Mouse (Mus musculus) left cerebral cortex, adult 9 months (tissue): ENCODE measurements at regions not wholly inside any gene's neighbourhood (a gene's known extent, or its start where the extent isn't known, plus 50 kb on each side); places are given as distances from the start of the nearest gene placed in this dataset.

Source experiments
- DNase-seq, 2 experiments: peaks; one replicate each; pipeline ENCODE4 v3.0.0; 2022; ENCODE audit warnings: low spot score in 2 of 2

DNA sequence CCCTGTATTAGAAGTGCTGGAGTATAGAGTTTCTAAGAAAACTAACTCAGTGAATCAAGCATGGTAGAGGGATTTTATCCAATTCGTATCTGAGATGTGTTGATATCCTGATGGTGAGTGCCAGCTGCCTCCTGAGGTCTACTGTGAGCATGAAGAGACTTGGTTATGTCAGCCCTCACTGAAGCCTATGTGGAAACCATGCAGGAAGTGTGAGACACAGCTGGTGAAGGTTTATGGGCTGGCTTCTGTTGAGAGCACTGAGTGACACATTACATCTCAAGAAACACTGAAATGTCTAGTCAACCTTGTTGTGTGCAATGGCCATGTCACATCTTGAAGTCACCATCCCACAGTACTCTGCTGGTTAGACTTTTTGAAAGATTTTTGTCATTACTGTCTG is 104.6 kb downstream of the Psmg1 start:
- DNase-seq, result no peak

DNA sequence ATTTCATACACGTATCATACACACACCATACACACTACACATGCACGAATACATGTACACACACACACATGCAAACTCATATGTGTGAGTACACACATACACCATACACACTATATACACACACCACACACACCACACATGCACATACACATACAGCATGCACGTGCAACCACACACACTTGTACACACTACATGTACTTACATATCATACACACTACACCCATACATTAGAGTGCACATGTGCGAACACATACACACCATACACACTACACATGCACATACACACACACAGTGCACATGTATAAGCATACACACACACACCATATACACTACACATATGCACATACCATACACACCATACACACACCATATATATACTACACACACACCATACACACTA is 117.5 kb downstream of the Psmg1 start:
- no peak for DNase-seq

DNA sequence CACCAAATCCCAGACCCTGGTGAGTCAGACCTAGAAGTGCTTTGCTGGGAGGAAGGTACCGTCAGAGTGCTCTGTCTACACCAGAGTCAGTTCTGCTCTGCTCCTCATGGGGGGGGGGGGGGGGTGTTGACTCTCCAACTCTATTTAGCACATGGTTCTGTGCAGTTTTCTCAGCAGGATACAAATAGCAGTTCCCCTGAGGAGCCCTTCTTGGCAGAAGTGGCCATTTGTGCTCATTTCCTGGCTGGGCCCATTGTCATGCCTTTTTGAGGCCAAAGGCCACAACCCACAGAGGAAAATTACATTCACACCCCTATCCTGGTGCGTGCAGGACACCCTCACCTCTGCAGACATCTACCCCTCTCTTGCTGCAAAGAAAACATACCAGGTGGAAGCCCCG is 118.3 kb downstream of the Psmg1 start:
- no peak for DNase-seq

DNA sequence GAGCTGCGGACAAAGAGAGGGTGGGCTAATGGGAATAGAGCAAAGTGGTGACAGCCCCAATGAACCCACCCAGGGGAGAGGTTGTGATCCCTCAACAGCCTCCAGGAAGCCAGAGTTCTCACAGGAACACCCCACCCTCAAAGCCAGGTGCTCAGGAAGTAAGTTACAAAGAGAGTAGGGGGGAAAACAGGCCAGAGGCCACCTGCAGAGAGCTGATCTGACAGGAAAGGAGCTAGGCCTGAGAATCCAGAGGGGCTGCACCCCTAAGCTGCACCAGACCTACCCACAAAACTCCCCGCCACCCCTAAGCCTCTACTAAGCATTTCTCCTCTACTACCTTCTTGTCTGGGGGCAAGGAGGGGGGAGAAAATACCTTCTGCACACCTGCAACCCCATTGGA is 120.5 kb downstream of the Psmg1 start:
- DNase-seq, result no peak

DNA sequence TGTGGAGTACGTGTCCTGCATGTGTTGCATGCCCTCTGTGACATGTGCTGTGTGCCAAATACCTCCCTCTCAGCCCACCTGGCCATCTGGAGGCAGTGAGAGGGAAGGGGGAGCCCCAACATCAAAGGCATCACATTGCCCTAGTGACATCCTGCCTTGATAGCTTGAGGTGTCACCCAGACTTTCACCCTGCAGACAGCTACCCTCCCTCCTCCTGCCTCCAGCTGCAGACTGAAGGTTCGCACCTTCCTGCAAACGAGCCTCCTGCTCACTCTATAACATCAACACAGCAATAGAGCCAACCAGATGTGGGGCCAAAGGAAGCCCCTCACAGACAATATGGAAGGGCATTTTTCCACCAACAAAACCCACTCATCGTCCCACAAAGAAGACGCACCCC is 121.3 kb downstream of the Psmg1 start:
- no peak for DNase-seq

DNA sequence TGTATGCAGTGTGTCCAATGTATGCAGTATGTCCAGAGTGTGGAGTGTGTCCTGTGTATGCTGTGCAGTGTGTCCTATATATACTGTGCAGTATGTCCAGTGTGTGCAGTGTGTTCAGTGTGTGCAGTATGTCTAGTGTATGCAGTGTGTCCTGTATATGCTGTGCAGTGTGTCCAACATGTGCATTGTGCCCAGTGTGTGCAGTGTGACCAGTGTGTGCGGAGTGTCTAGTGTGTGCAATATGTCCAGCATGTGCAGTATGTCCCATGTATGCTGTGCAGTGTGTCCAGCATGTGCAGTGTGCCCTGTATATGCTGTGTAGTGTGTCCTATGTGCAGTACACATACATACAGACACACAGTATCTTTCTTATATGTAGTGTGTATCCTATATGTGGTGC is 121.9 kb downstream of the Psmg1 start:
- no peak for DNase-seq

DNA sequence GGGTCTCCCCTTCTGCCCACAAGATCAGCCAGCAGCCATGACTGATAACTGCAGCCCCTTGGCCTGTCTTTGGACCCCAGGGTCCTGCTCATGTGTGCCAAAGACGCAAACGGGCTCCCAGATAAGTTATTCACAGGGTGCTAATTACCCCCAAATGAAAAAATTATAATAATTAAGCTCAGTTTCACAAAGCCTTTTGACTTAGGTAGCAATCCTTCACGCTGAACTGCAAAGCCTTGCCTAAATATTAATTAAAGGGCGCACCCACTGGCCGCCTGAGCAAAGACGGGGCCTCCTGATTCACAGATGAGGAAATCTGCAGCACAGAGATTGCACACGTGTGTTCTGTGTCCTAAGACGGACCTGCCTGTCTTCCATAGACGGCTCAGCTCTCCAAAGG is 123.2 kb downstream of the Psmg1 start:
- DNase-seq, result no peak

DNA sequence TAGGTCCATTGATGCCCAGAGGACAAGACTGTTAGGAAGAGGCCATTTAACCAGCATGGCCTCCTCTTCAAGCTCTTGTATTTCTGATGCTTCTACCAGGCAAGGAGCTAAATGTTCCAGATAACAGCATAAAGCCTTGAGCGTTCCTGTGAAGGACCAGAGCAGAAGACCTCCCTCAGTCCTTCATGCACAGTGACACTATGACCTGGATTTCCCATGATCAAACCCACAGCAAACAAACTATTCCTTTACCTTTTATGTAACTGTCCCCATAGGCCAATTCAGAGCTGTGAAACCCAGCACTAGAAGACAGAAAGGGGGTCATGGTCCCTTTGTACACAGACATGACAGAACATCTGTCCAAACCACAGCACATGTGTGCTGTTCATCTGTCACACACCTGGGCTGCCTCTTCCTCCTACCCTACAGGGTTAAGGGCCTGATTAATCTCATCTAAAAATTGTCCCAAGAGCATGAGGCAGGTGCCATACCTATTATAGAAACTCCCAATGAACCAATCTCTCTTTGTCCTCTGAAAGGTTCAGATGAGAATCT is 123.8 kb downstream of the Psmg1 start:
- DNase-seq, result no peak

DNA sequence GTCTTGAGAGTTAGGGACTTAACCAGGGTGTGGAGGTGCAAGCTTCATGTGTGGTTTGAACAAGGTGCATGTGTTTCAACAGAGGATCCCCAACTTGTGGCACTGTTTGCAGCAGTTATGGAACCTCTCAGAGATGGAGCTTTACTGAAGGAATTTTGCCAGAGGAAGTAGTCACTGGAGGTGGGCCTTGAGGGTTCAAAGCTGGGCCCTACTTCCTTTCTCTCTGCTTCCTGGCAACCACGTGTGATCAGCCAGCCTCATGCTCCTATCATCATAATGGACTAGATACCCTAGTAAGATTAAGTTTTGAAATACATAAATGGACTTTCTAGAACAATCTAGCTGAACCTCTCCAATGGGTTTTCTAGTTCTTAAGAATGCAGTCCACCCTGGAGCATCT is 125.2 kb downstream of the Psmg1 start:
- DNase-seq, result no peak

DNA sequence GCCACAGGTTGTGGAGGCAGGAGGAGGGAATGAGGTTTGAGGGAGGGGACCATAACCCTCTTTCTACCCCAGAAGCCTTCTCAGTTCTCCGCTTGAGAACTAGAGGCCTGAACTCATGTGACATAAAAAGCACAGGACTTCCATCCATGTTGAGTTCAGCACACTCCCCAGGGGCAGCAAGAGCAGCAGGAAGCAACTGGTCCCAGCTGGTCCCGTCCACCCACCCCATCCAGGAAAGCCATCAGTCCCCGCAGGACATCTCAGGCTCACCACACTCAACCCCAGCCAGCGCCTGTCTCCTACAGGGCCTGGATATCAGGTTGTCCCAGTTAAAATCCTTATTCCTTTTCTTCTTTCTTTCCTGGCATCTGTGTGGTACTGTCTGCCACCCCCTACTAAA is 126.1 kb downstream of the Psmg1 start:
- no peak for DNase-seq

DNA sequence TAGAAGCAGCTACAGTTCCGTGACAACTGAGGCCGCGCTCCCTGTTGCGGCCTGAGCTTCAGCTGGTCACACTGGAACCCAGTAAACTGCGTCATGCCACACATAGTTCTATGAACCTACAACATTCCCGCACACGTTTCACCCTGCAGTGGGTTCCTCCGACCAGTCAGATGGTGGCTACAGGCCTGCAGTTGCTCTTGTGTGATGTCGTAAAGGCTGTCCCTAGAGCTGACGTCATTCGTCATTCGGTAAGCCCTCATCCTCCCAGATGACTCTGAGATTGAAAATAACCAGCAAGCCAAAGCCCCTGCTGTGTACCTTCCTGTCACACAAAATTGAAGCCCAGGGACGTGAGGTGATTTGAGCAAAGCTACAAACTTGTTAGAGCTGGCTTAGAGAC is 126.7 kb downstream of the Psmg1 start:
- no peak for DNase-seq

DNA sequence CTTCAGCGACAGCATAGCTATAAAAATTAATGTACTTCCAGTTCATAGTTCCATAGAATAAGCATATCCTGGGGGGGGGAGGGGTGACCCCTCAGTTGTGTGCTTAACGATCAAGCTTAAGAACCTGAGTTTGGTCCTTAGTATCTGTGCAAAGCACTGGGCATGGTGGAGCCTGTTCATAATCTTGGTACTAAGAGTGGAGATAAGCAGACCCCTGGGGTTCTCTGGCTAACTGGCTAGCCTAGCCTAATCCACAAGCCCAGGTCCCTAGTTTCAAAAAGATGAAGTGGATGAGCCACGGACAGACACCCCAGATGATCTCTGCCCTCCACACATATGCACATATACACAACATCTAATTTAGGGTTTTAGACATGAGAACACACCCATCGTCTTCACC is 127.2 kb downstream of the Psmg1 start:
- DNase-seq, result no peak

DNA sequence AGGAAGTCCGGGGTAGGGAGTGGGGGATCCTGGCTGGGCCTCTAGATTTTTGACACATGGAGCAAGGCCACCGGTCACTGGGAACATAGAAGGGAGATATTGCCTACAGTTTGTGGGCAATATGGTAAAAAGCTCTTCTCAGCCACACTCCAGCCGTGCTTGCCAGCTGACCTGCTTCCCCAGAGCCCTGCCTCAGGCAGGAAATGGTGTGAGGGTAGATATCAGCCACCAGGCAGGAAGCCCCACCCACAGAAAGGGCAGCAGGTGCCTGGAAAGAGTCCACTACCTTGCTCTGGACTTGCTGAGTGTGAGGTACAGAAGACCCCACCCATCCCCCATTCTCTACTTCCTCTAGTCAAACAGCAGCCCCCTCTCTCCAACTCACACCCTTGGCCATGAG is 128.1 kb downstream of the Psmg1 start:
- no peak for DNase-seq

DNA sequence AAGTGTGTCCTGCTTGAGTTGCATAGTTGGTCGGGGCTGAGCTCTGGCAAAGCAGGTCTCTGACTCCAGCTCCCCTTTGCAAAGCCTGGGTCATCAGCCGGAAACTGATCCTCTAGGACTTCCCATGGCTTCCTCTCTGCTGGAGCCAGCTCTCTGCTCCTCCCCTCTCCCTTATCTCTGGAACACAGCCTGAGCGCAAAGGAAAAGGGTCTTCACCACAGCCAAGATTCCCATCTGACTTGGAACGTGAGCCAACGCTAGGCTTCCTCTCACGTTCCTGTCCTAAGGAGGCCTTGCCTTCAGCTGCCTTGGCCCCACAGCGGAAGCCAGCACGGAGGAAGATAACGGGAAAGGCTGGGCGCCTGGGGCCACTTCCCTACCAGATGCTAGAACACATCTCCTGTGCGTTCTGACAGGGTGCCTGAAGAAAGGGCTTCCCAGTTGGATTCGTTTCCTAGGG is 129.5 kb downstream of the Psmg1 start:
- no peak for DNase-seq

DNA sequence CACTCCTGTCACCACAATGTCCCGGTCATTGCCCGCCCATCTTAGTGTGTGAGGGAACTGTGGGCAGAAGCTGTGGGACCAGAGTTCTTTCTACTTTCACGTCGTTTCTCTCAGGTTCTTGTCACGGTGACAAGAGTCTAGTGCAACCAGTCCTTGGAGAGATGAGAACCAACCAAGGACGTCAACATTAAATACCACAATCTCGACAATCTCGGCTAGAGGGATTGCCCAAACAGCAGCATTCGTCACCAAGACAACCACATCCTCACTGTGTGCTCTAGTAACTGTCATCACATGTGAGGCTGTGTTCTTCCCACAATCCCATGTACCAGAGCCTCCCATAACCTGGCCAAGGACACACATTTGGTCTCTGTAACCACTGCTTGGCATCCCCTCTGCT is 129.9 kb downstream of the Psmg1 start:
- no peak for DNase-seq

DNA sequence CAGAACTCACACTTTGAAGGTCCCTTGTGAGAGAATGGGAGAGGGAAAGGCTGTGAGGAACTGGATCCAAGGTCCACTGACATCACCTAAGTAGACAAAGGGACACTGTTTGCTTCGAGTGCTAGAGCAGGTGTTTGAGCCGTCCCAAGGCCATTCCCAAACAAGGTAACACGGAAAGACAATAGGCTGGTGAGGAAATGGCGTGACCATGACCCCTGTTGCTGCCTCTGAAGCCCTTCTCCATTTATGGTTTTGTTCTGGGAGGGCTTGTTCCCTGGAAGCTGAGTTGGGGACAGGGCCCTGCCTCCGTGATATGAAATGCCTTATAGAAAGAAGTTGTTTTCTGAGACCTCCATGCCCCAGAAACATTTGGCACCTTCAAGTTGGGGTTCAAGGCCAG is 130.6 kb downstream of the Psmg1 start:
- no peak for DNase-seq

DNA sequence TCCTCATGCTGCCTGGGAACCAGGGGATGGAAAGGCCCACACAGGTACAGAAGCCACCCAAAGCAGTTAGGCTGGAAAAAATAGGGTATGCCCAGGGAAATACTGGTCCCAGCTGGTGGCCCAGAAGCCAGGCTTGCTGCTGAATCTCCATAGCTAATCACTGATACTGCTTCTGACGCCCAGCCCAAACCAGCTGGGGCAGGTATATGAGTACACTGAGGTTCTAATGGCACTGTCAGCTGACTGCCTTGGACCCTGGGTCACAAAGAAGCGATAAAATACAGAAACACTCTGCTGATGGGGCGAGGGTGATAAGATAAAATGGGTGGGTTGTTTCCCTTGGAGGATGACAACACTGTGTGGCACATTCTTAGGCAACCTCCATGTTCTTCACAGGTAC is 133.4 kb downstream of the Psmg1 start:
- no peak for DNase-seq

DNA sequence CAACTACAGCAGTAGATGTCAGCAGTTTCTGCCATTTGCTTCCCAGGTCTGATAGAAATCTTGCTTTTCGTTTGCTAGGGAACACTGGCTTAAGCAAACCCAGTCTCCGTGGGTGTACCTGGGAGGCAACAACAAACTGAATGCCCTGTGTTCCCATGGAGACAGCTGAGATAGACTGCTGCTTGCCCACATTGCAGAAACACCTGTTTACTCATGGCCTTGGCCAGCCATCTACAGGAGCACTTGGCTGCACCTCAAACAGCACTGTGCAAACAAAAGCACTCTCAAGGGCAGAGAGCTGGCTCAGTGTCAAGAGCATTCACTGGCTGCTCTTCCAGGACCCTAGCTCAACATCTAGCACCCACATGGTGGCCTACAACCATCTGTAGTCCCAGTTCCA is 135.5 kb downstream of the Psmg1 start:
- no peak for DNase-seq

DNA sequence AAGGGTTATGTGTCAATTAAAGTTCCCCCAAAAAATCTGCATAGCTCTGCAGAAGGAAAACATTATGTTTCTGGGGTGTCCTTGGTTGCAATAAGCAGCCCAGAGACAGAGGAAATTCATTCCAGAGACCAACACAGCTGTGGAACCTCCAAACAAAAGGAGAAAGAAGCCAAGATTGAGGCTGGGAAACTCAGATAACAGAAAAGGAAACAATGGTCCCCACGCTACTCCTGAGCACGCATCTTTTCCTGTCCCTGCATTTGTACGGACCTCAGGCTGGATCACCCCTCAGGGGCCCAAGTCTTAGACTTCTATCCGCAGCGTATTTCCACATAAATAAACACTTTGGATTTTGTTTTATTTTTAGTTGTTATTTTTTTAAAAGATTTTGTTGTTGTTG is 138.9 kb downstream of the Psmg1 start:
- no peak for DNase-seq

DNA sequence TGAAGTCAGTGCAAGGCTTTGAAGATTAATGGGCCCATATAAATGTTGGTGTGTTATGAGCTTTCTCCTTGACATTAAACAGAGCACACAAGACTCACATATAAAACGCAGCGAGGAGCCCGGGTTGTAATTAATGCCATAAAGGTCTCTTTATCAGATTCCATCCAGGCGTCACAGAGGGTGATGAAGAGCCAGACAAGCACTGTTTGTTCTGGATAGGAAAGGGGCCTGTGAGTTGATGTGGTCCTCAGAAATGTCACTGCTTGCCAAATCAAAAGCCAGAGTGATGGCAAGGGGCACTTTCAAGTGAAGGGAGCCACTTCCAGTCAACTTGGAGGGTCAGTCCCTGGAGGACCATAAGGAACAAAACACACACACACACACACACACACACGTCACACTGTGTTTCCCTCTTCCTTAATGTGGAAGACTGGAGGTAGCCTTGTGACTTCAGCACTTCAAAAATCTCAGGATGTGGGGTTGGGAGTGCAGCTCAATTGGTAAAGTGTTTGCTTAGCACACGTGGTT is 142.1 kb downstream of the Psmg1 start:
- DNase-seq, result no peak

DNA sequence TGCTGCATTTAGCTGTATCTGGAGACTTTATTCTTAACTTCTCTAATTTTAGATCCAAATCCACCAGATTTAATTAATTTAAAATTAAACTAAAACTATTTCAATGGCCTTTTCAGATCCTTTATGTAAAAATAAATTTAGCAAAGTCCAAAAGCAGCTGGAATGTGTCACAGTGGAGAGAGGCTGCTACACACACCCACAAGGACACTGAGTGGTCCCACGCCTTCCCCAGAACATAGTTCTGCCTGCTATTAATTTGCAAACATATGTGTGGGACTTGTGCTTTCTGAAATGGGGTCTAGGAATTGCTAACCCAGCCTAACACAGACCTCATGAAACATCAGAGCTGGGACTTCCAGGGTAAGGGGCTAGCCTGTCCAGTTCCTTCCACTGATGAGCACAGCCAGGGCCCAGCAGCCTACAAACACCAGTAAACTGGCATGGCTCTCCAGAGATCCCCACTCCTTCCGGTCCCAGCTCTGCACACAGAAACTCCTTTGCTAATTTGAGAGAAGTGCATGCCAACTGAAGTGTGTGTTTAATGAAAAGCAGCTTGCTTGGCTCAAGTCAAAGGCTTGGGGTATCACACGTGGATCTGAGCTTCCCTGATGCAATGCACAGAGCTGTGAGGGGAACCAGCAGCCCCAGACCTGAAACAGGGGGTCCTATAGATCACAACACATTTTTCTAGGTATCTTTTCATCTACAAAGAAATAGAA is 142.8 kb downstream of the Psmg1 start:
- DNase-seq, result peak in 1 of 2 experiments; percentile 26

DNA sequence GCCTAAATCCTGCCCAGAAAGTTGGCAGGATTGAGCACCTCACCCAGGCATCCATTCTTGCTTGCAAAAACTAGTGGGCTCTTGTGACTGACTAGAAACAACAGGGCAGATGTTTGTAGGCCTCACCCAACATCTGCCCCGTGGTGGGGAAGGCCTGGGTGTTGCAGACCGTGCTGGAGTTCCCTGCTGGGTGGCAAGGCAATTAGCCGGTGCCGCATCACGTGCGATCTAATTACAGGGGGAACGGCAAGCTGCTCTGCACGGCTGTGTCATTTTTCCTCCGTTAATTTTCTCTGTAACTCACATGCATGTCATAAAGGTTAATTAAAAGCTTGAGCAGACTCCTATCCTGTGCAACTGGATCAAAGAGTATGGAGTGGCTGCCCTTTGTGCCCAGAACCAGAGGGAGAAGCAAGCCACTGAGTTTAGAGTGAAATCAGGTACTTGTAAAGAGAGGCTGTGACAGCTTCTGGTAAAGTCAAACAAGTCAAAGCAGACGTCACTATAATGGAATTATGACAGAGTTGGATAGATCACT is 143.5 kb downstream of the Ets2 start:
- DNase-seq, result no peak

DNA sequence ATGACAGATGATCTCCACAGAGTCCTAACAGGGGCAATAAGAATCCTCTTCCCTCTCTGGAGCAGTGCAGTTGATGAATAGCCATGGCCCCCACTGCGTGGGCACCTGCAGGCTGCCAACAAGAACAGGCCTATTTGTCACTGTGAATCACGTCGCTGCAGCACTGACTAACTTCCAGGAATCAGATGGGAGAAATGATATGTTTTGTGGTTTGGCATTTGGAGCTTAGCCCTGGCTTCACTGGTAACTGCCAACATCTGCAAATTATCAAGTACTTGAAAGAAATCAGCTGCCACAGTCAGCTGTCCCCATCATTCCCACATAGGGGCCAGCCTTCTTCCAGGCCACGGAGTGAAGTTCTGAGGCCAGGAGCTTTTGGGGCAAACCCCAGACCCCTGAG is 142.8 kb downstream of the Ets2 start:
- peak in 1 of 2 experiments; percentile 33 for DNase-seq
